Mouse (Mus musculus): ENCODE results near the gene Slc25a51. TPM values are rescaled to one million over a fixed set of nuclear protein-coding genes. Genes with fewer than 3 reads are reported as not detected.

Gene Slc25a51
- 145 and 157 TPM in 2 replicates for polyA plus RNA-seq (2012; rRNA removed)

- under 1% methylated on average over 66 of the region's 67 CpGs for WGBS
- peak within 1 kb of the TSS; percentile 89 for H3K4me3 ChIP-seq (ENCODE audit: insufficient read depth, low read depth, low read length)
- peak within 1 kb of the TSS; percentile 94 for H3K27ac ChIP-seq (ENCODE audit: insufficient read depth, low read depth, low read length)
- H3K27me3 ChIP-seq (replicated peaks; ENCODE audit: control insufficient read depth, insufficient read depth, low read length): no peaks in the 10 kb centered on the region
- peak; percentile 95 for DNase-seq
- TF ChIP-seq CTCF (conservative IDR thresholded peaks at IDR 0.05; ENCODE audit: insufficient read depth, insufficient read length, low read depth, low read length) (no peak), POLR2A (IDR thresholded peaks at IDR 0.05; ENCODE audit: low read depth, low read length) (peak; percentile 46)
- H3K36me3 ChIP-seq (ENCODE audit: control insufficient read depth, insufficient read depth, low read length): peaks cover 3% of the 10 kb centered on the region; the same call in 1 of the 2 replicates
- H3K4me1 ChIP-seq (ENCODE audit: control insufficient read depth, insufficient read depth, low read length): peaks cover 24% of the 10 kb centered on the region
Measured at GRCm38 (mm10) chr4:45408427-45409132, at the start of gene Slc25a51. Gene Slc25a51, minus strand, starts transcription at chr4:45408766.

- Histone ChIP-seq H3K4me3 (ENCODE audit: insufficient read depth, low read depth, low read length) (no peak overlapping the region), H3K27ac (ENCODE audit: insufficient read depth, low read depth, low read length) (no peak overlapping the region), H3K36me3 (ENCODE audit: control insufficient read depth, insufficient read depth, low read length) (no peaks in the 10 kb centered on the region; the same call in 1 of the 2 replicates), H3K27me3 (replicated peaks; ENCODE audit: control insufficient read depth, insufficient read depth, low read length) (no peaks in the 10 kb centered on the region), H3K4me1 (ENCODE audit: control insufficient read depth, insufficient read depth, low read length) (peaks cover 57% of the 10 kb centered on the region)
- TF ChIP-seq CTCF (conservative IDR thresholded peaks at IDR 0.05; ENCODE audit: insufficient read depth, insufficient read length, low read depth, low read length) (no peak), POLR2A (IDR thresholded peaks at IDR 0.05; ENCODE audit: low read depth, low read length) (no peak)
- DNase-seq: no peak
- 74% methylated on average over 2 of the region's 2 CpGs for WGBS
Measured at GRCm38 (mm10) chr4:45457543-45457942, 49.0 kb upstream of the Slc25a51 start.

- H3K4me1 ChIP-seq (ENCODE audit: control insufficient read depth, insufficient read depth, low read length): peaks cover 65% of the 10 kb centered on the region
- H3K27me3 ChIP-seq (replicated peaks; ENCODE audit: control insufficient read depth, insufficient read depth, low read length): no peaks in the 10 kb centered on the region
- H3K4me3 ChIP-seq (ENCODE audit: insufficient read depth, low read depth, low read length): no peak overlapping the region
- peak overlapping the region; percentile 7; the same call in 1 of the 2 replicates for H3K27ac ChIP-seq (ENCODE audit: insufficient read depth, low read depth, low read length)
- no peaks in the 10 kb centered on the region; the same call in 1 of the 2 replicates for H3K36me3 ChIP-seq (ENCODE audit: control insufficient read depth, insufficient read depth, low read length)
- no peak for DNase-seq
- TF ChIP-seq POLR2A (IDR thresholded peaks at IDR 0.05; ENCODE audit: low read depth, low read length): no peak
- no peak for TF ChIP-seq CTCF (conservative IDR thresholded peaks at IDR 0.05; ENCODE audit: insufficient read depth, insufficient read length, low read depth, low read length)
- WGBS: 82% methylated on average over 4 of the region's 4 CpGs
Measured at GRCm38 (mm10) chr4:45455001-45455400, 46.4 kb upstream of the Slc25a51 start.

GRCm38 (mm10) chr4:45453271-45453851 is 44.8 kb upstream of the Slc25a51 start:
- no peaks in the 10 kb centered on the region for H3K27me3 ChIP-seq (replicated peaks; ENCODE audit: control insufficient read depth, insufficient read depth, low read length)
- H3K4me1 ChIP-seq (ENCODE audit: control insufficient read depth, insufficient read depth, low read length): peaks cover 58% of the 10 kb centered on the region
- DNase-seq: peak; percentile 95
- no peak overlapping the region for H3K4me3 ChIP-seq (ENCODE audit: insufficient read depth, low read depth, low read length)
- no peaks in the 10 kb centered on the region; the same call in 1 of the 2 replicates for H3K36me3 ChIP-seq (ENCODE audit: control insufficient read depth, insufficient read depth, low read length)
- 22% methylated on average over 3 of the region's 3 CpGs for WGBS
- no peak for TF ChIP-seq CTCF (conservative IDR thresholded peaks at IDR 0.05; ENCODE audit: insufficient read depth, insufficient read length, low read depth, low read length)
- TF ChIP-seq POLR2A (IDR thresholded peaks at IDR 0.05; ENCODE audit: low read depth, low read length): no peak
- H3K27ac ChIP-seq (ENCODE audit: insufficient read depth, low read depth, low read length): peak overlapping the region; percentile 93

GRCm38 (mm10) chr4:45452569-45453111 is 44.1 kb upstream of the Slc25a51 start:
- H3K4me1 ChIP-seq (ENCODE audit: control insufficient read depth, insufficient read depth, low read length): peaks cover 54% of the 10 kb centered on the region

GRCm38 (mm10) chr4:45449012-45449411 is 40.4 kb upstream of the Slc25a51 start:
- H3K4me1 ChIP-seq (ENCODE audit: control insufficient read depth, insufficient read depth, low read length): peaks cover 63% of the 10 kb centered on the region

More at GRCm38 (mm10) chr4:45452569-45453111, 44.1 kb upstream of the Slc25a51 start:
- peak; percentile 91 for DNase-seq
- no peaks in the 10 kb centered on the region for H3K27me3 ChIP-seq (replicated peaks; ENCODE audit: control insufficient read depth, insufficient read depth, low read length)
- 10% methylated on average over 7 of the region's 7 CpGs for WGBS
- TF ChIP-seq CTCF (conservative IDR thresholded peaks at IDR 0.05; ENCODE audit: insufficient read depth, insufficient read length, low read depth, low read length) (no peak), POLR2A (IDR thresholded peaks at IDR 0.05; ENCODE audit: low read depth, low read length) (peak; percentile 21)
- no peaks in the 10 kb centered on the region; the same call in 1 of the 2 replicates for H3K36me3 ChIP-seq (ENCODE audit: control insufficient read depth, insufficient read depth, low read length)
- H3K4me3 ChIP-seq (ENCODE audit: insufficient read depth, low read depth, low read length): no peak overlapping the region
- peak overlapping the region; percentile 93 for H3K27ac ChIP-seq (ENCODE audit: insufficient read depth, low read depth, low read length)

GRCm38 (mm10) chr4:45448481-45448880 is 39.9 kb upstream of the Slc25a51 start:
- Histone ChIP-seq H3K4me3 (ENCODE audit: insufficient read depth, low read depth, low read length) (no peak overlapping the region), H3K4me1 (ENCODE audit: control insufficient read depth, insufficient read depth, low read length) (peaks cover 59% of the 10 kb centered on the region), H3K27ac (ENCODE audit: insufficient read depth, low read depth, low read length) (no peak overlapping the region), H3K36me3 (ENCODE audit: control insufficient read depth, insufficient read depth, low read length) (no peaks in the 10 kb centered on the region; the same call in 1 of the 2 replicates), H3K27me3 (replicated peaks; ENCODE audit: control insufficient read depth, insufficient read depth, low read length) (no peaks in the 10 kb centered on the region)
- TF ChIP-seq CTCF (conservative IDR thresholded peaks at IDR 0.05; ENCODE audit: insufficient read depth, insufficient read length, low read depth, low read length) (no peak), POLR2A (IDR thresholded peaks at IDR 0.05; ENCODE audit: low read depth, low read length) (no peak)
- 86% methylated on average over 7 of the region's 7 CpGs for WGBS
- no peak for DNase-seq

More at GRCm38 (mm10) chr4:45449012-45449411, 40.4 kb upstream of the Slc25a51 start:
- DNase-seq: no peak
- Histone ChIP-seq H3K27me3 (replicated peaks; ENCODE audit: control insufficient read depth, insufficient read depth, low read length) (no peaks in the 10 kb centered on the region), H3K4me3 (ENCODE audit: insufficient read depth, low read depth, low read length) (no peak overlapping the region), H3K27ac (ENCODE audit: insufficient read depth, low read depth, low read length) (no peak overlapping the region), H3K36me3 (ENCODE audit: control insufficient read depth, insufficient read depth, low read length) (no peaks in the 10 kb centered on the region; the same call in 1 of the 2 replicates)
- TF ChIP-seq CTCF (conservative IDR thresholded peaks at IDR 0.05; ENCODE audit: insufficient read depth, insufficient read length, low read depth, low read length): no peak
- TF ChIP-seq POLR2A (IDR thresholded peaks at IDR 0.05; ENCODE audit: low read depth, low read length): no peak
- WGBS: 55% methylated on average over 5 of the region's 5 CpGs
